Mouse (Mus musculus) adrenal gland, adult (tissue): ENCODE data around the gene Pbld2.

ENCODE experiments used
- DNase-seq, 2 experiments: peaks; one replicate each; pipeline ENCODE4 v3.0.0; 2022 to 2023; ENCODE audit warnings: low spot score in 1 of 2; ENCODE audit not compliant: inconsistent age in 2 of 2

Pbld2 gene

GRCm38 (mm10) chr10:63023749-63024579, at the start of gene Pbld2, which contains the start of gene Hnrnph3:
Pbld2 (plus strand) TSS chr10:63024315.
Hnrnph3 (minus strand) TSS chr10:63024217.
- peak; percentile 100 for DNase-seq

GRCm38 (mm10) chr10:62979667-62980038, 44.5 kb upstream of the Pbld2 start:
- DNase-seq, result no peak

DNA sequence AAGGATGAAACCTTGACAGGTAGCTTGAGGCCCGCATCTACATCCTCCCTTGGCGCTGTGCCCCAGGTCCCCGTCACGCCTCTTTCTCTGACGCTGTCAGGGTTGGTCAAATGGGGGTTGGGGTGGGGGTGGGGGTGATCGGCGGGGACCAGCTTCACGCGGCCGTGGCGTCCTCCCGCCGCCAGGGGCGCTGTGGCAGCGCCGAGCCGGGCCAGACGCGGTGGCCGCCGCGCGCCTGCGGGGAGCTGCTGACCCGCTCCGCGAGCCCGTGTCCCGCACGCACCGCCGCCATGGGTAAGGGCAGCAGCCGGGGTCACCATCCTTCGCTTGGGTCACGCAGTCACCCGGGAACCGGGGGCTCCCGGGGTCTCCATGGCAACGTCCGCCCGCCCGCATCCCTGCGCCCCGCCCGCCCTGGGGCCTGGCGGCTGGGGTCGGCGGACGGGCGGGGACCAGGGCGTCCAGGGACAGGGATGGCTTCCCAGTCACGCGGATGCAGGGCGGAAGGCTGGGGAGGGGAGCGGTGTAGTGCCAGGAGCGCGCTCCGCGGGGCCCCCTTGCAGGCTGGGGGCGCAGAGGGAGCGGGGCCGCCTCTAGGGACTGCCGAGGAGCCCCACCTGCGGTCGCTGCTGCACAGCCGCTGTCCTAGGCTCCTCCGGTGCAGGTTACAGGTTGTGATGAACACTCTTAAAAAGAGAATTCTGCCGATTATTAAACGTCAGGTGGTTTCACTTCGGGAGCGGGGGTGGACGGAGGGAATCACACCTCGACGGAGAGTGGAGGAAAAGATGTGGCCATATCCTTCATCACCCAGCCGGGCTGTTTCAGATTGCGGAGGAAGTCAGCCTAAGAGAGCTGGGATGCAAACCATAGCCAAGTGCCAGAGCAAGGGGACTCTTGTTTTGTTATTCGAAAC, 43.8 kb upstream of the Pbld2 start, which contains the start of gene Rufy2:
TSS of gene Rufy2 (plus strand) at position 185 of the 916 bp plus-strand sequence.
- DNase-seq, result peak; percentile 83 to 93

- DNase-seq, result no peak
These were observed 40.0 kb upstream of the Pbld2 start for GRCm38 (mm10) chr10:62984072-62984471.

DNA sequence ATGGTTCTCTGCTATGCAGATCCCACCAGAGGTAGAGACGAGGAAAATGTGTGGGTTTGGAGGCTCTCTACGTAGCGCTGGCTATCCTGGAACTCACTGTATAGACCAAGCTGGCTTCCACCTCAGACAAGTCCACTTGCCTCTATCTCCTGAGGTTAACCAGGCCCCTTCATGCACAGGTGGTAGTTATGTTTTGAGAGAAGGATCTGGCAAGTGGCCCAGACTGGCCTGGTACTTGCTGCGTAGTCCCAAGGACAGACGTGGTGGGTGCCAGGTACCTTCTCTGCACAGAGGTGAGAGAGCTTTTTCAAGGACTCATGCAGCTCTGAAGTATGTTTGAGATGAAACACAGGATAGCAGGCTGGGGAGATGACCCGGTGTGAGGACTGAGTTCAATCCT, 39.6 kb upstream of the Pbld2 start:
- DNase-seq, result no peak

DNA sequence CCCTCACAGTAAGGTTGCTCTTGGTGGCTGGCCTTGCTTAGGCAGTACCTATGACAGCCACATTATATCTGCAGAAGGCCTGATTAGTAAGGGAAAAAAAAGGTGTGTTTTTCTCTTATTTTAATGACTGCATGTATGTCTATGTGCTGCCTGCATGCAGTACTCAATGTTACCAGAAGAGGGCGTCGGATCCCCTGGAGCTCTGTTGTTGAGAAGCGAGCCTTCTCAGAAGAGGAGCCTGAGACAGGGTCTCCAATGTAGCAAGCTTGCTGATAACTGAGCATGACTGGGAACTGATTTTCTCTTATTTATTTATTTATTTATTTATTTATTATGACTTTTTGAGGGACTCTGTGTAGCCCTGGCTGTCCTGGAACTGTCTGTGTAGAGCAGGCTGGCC, 36.8 kb upstream of the Pbld2 start:
- peak in 1 of 2 experiments; percentile 50 for DNase-seq

- no peak for DNase-seq
These were observed 33.5 kb upstream of the Pbld2 start for GRCm38 (mm10) chr10:62990636-62991035.

DNA sequence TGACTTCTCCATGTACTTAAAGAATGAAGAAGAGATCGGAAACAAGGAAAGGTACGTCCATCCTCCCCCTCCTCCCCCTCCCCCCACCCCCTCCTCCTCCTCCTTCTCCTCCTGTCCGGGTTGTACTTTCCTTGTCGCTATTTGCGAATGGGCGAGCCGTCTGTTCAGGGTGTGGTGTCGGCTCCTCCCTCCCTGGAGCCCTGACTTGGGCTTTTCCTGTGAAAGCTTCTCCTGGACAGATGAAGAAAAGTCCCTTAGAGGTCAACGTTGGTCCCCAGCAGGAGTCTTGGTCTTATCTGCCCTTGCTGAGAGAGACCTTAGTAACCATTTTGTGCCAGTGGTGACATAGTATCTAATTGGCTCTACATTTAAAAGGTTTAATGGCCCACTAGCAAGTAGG, 30.1 kb upstream of the Pbld2 start:
- DNase-seq, result no peak

GRCm38 (mm10) chr10:63000584-63000983, 23.5 kb upstream of the Pbld2 start:
- DNase-seq, result no peak

- DNase-seq, result no peak
These were observed 20.9 kb upstream of the Pbld2 start for GRCm38 (mm10) chr10:63003252-63003651.

DNA sequence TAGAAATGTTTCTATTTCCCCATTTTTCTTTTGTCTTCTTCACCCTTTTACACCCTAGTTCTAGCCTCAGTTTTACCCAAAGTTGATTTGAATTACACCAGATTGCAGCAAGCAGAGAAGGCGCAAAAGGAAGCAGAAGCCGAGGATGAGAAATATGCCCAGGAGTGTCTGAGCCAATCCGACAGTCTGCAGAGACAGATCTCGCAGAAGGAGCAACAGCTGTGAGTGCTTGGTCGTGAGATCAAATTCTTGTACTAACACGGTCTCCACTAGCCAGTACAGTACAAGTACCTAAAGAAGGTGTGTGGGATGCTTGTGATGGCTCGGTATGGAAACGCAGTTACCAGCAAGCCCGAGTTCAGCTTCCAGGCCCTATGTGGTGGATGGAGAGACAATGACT, 19.6 kb upstream of the Pbld2 start:
- no peak for DNase-seq

DNA sequence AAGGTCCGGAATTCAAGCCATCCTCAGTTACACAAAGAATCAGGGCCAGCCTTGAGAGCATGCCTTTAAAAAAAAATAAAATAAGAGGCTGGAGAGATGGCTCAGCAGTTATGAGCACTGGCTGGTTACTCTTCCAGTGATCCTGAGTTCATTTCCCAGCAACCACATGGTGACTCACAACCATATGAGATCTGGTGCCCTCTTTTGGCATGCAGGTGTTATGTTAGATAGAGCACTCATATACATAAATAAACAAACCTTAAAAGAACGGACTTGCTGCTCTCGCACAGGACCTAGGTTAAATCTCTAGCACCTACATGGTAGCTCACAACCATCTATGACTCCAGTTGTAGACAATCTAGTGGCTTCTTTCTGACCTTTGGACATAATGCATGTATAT, 15.9 kb upstream of the Pbld2 start:
- DNase-seq, result peak in 1 of 2 experiments; percentile 51

- DNase-seq, result no peak
These were observed 13.8 kb upstream of the Pbld2 start for GRCm38 (mm10) chr10:63010268-63010667.

- no peak for DNase-seq
These were observed 12.6 kb upstream of the Pbld2 start for GRCm38 (mm10) chr10:63011556-63011955.

DNA sequence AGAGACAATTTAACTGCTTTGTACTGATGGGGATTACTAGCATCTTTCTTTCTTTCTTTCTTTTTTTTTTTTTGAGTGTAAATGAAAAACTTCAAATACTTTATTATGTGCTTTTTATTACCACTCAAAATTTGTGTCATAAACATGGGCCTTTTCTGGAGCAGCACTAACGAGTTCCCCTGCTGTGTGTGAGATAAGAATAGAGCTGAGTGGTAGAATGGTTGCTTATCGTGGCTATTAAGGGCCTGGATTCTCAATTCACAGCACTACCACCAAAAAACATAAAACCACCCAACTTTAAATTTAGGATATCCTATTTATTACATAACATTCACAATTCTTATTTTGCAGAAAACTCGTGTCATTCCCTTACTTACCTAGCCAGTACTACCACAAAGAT, 10.6 kb upstream of the Pbld2 start:
- DNase-seq, result no peak

DNA sequence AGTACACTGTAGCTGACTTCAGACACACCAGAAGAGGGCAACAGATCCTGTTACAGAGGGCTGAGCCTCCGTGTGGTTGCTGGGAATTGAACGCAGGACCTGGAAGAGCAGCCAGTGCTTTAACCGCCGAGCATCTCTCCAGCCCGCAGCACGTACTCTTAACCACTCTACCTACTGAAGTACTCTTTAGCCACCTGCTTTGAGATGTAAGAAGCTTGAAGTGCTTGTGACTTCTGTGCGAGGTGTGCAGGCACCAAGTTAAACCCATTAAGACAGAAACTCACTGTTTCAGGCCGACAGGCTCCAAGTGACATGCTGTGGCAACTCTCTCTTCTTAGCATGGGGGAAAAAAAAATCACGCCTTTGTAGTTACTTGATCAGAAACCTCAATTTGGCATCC, 9.9 kb upstream of the Pbld2 start:
- peak in 1 of 2 experiments; percentile 17 for DNase-seq

DNA sequence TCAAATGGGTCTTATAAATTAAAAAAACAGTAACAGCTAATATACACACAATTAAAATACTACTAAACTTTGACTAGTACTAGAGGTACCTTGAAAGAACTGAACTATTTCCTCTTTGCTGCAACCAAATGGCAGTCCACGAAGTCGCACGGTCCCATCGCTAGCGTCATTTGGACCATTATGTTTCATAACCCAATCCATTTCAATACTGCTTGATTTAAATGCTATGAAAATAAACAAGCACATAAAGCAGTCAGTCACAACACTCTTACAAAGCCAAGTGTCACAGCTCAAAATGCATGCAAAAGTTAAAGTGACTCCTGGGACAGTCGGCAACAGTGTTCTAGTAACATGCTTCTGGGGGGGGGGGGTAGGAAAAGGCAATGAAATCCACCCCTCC, 4.8 kb upstream of the Pbld2 start:
- no peak for DNase-seq

GRCm38 (mm10) chr10:63021702-63022101, 2.4 kb upstream of the Pbld2 start:
- peak in 1 of 2 experiments; percentile 50 for DNase-seq

DNA sequence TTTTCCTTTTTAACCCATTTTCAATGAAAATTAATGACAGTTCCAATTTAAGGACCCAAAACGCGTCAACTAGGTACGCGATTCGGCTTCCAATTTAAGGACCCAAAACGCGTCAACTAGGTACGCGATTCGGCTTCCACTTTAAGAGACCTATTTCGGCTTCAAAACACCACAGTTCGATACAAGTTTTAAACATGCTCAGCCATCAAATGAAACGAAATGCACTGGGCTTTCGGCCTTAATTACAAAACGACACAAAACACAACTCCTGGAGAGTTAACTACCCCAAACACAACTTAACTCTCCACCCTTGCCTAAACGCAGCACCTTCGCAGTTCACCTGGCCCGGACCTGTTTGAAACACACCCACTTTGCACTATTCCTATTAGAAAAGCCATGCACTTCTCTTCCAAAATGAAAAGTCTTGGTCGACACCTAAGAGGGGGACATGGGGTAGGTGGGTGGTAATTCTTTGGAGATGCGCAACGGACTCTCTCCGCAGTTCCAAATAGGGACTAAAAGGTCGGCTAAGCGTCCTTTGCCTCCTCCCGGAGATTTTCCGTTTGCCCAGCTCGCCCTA, 1.5 kb upstream of the Pbld2 start:
- DNase-seq, result no peak

DNA sequence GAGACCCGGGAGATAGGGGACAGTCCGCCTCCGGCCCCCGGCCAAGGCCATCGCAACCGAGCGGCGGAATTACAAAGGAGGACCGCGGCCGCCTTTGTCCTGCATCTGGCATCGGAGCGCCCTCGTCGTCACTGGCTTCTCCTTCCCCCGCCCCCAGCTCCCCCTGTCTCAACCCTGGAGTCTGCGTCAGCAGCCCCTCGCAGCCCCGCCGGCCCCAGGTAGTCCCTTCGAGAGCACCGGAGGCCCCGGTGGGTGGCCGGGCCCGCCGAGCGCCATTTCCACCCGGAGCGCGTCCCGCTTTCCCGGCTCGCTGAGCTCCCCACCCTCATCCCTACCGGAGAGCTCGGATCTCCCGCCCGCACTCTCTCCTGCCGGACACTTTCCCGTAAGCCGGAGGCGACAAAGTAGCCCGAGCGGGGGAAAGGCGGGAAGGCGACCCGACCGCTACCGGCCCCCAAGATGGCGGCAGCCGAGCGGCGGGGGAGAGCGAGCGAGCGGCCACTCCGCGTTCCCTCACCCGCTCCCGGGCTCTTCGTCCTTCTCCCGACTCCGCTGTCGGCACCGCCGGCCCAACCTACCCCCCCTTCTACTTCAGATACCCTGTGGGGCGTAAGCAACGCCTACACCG, 880 bp upstream of the Pbld2 start:
- peak; percentile 81 to 94 for DNase-seq

DNA sequence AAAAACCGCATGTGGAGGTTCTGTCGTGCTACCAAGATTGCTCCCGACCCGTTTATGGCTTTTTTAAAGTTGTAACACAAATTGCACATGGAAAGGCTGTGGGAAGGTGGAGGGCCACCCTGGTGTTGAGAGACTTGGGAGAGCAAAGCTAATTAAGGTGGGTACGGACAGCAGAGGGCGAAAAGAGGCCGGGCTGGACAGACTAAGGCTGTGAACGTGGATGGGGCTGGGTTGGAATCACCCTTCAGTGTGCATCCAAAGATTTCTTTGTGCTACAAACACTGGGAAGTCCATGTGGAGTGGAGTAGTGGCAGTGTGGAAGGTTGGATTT, 430 bp downstream of the Pbld2 start:
- peak in 1 of 2 experiments; percentile 78 for DNase-seq
